Mouse (Mus musculus) forebrain, embryonic 14.5 days (tissue): Measurements from ENCODE around the gene Rpap2. TPM values are rescaled to one million over a fixed set of nuclear protein-coding genes. Genes with fewer than 3 reads are reported as not detected.

Source experiments
- ATAC-seq: fragments of 200-750 bp; cut with Nextera tagmentation; 2 replicates; pipeline ENCODE4 v1.8.0; 2017; ENCODE audit warnings: mild to moderate bottlenecking, moderate library complexity
- DNase-seq: peaks from one replicate; pipeline ENCODE4 v3.0.0-alpha.2; 2015; ENCODE audit warnings: low spot score
- H3K27ac ChIP-seq: fragments of 300-500 bp; sonication (generic); 2 replicates; pipeline ENCODE4 v1.5.1; 2014; ENCODE audit warnings: low read depth, mild to moderate bottlenecking, control low read depth, low read length, moderate library complexity
- H3K27me3 ChIP-seq: fragments of 300-500 bp; sonication (generic); replicated peaks from 2 replicates; pipeline ENCODE4 v1.6.1; 2014; ENCODE audit warnings: low read length, control low read depth, mixed read lengths; ENCODE audit not compliant: control insufficient read depth, insufficient read depth
- H3K36me3 ChIP-seq: fragments of 300-500 bp; sonication (generic); 2 replicates; pipeline ENCODE4 v1.6.1; 2014; ENCODE audit warnings: low read length, control low read depth; ENCODE audit not compliant: control insufficient read depth, insufficient read depth
- H3K4me1 ChIP-seq: fragments of 300-500 bp; sonication (generic); 2 replicates; pipeline ENCODE4 v1.6.1; 2014; ENCODE audit warnings: antibody characterized with exemption, low read length, control low read depth; ENCODE audit not compliant: control insufficient read depth, insufficient read depth
- H3K4me2 ChIP-seq: fragments of 300-500 bp; sonication (generic); 2 replicates; pipeline ENCODE4 v1.6.1; 2014; ENCODE audit warnings: mild to moderate bottlenecking, control low read depth, low read length
- H3K4me3 ChIP-seq: fragments of 300-500 bp; sonication (generic); 2 replicates; pipeline ENCODE4 v1.5.1; 2014; ENCODE audit warnings: low read depth, low read length, control low read depth
- H3K9ac ChIP-seq: fragments of 300-500 bp; sonication (generic); 2 replicates; pipeline ENCODE4 v1.6.1; 2014; ENCODE audit warnings: mild to moderate bottlenecking, low read length, control low read depth, moderate library complexity
- H3K9me3 ChIP-seq: fragments of 300-500 bp; sonication (generic); replicated peaks from 2 replicates; pipeline ENCODE4 v1.6.1; 2016; ENCODE audit warnings: low read length, control low read depth, mixed read lengths; ENCODE audit not compliant: control insufficient read depth
- WGBS: fragments of 180-500 bp; shearing (Covaris S2); extraction: QIAGEN DNeasy Blood & Tissue Kit; methylation state at CpG from one replicate; pipeline ENCODE4 v1.1.7; 2014; 5-methylcytosine and 5-hydroxymethylcytosine counted together
- polyA plus RNA-seq: library from polyadenylated mRNA; unstranded; fragments of >200 nt; fragmentation: Nextera tagmentation; extraction: Ambion mirVana; gene quantifications from 2 replicates; pipeline ENCODE4 v1.2.1, GENCODE M21; 2014

Gene Rpap2
- polyA plus RNA-seq, 1 experiment from 2014 or later = 23.5 TPM

GRCm38 (mm10) chr5:107650427-107650826 lies 53.3 kb downstream of the Rpap2 start:
- DNase-seq = no peak
- Histone ChIP-seq H3K27ac (no peak overlapping the region), H3K27me3 (no peaks in the 10 kb centered on the region), H3K36me3 (no peaks in the 10 kb centered on the region), H3K9me3 (no peaks in the 10 kb centered on the region), H3K4me2 (no peak overlapping the region), H3K9ac (no peak overlapping the region), H3K4me1 (no peaks in the 10 kb centered on the region), H3K4me3 (no peak overlapping the region)
- no peak for ATAC-seq
- WGBS = 88% methylated on average over 1 of the region's 1 CpGs

DNA sequence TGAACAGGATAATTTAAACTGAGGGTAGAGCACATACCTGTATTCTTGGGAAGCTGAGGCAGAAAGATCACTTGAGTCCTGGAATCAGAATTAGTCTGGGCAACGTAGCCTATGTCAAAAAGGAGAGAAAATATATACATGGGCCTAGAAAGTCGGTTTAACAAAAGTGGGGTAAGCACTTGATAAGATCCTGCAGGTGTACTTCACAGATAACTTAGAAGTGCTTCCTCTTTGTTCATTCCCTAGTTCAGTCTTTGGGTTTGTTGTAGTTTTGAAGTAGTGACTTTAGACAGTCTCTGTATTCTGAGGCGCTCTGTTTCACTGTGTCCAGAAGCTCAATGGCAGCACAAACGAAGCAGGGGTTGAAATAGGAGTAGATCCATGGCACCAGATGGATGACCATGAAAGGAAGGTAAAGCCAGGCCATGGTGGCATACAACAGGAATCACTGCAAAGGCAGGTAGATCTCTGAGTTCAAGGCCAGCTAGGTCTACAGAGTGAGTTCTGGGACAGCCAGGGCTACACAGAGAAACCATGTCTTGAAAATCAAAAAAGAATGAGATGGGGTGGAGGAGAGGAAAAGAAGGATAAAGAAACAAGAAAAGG lies 55.0 kb downstream of the Rpap2 start:
- H3K4me1 ChIP-seq = no peaks in the 10 kb centered on the region
- H3K9ac ChIP-seq = no peak overlapping the region
- no peak overlapping the region for H3K4me2 ChIP-seq
- H3K36me3 ChIP-seq = no peaks in the 10 kb centered on the region
- 91% methylated on average over 4 of the region's 4 CpGs for WGBS
- H3K9me3 ChIP-seq = no peaks in the 10 kb centered on the region
- no peak overlapping the region for H3K4me3 ChIP-seq
- H3K27me3 ChIP-seq = no peaks in the 10 kb centered on the region
- DNase-seq = no peak
- ATAC-seq = no peak
- H3K27ac ChIP-seq = no peak overlapping the region

- ATAC-seq = no peak
- H3K27me3 ChIP-seq = no peaks in the 10 kb centered on the region
- 76% methylated on average over 5 of the region's 5 CpGs for WGBS
- no peak for DNase-seq
- no peaks in the 10 kb centered on the region for H3K36me3 ChIP-seq
- H3K9ac ChIP-seq = no peak overlapping the region
- no peak overlapping the region for H3K4me2 ChIP-seq
- no peaks in the 10 kb centered on the region for H3K4me1 ChIP-seq
- H3K9me3 ChIP-seq = no peaks in the 10 kb centered on the region
- no peak overlapping the region for H3K4me3 ChIP-seq
- H3K27ac ChIP-seq = no peak overlapping the region
These were observed 81.2 kb downstream of the Rpap2 start for GRCm38 (mm10) chr5:107678392-107678791.

DNA sequence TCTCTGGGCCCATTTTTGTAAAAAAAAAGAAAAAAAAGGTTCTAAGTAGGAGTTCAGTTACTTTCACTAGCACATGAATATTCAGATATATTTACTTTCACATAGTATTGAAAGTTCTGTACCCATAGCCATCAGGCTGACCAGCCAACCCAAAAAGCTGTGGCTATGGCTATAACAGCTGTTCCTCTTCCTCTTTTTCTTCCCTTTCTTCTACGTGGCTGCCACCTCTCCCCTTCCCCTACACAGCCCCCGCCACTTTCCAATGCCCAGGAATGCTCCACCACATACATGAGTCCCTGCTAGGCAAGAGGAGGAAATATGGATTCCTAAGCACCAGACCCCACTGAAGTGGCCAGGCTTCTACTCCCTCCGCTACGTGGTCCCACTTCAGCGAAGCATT lies 84.1 kb downstream of the Rpap2 start:
- H3K4me3 ChIP-seq = no peak overlapping the region
- no peaks in the 10 kb centered on the region for H3K4me1 ChIP-seq
- H3K36me3 ChIP-seq = no peaks in the 10 kb centered on the region
- no peak overlapping the region for H3K27ac ChIP-seq
- 91% methylated on average over 5 of the region's 5 CpGs for WGBS
- H3K27me3 ChIP-seq = no peaks in the 10 kb centered on the region
- no peak overlapping the region for H3K4me2 ChIP-seq
- H3K9me3 ChIP-seq = no peaks in the 10 kb centered on the region
- DNase-seq (no peak), ATAC-seq (no peak)
- no peak overlapping the region for H3K9ac ChIP-seq

- Histone ChIP-seq H3K4me2 (no peak overlapping the region), H3K27ac (no peak overlapping the region), H3K27me3 (0 out of 2 replicates have a peak, but pooled peaks cover 2% of the 10 kb centered on the region), H3K36me3 (no peaks in the 10 kb centered on the region), H3K9me3 (no peaks in the 10 kb centered on the region), H3K4me1 (no peaks in the 10 kb centered on the region; the same call in 1 of the 2 replicates), H3K4me3 (no peak overlapping the region), H3K9ac (no peak overlapping the region)
- ATAC-seq = no peak
- DNase-seq = no peak
- whole genome bisulfite sequencing = 80% methylated on average over 2 of the region's 2 CpGs
These were observed 87.2 kb downstream of the Rpap2 start for GRCm38 (mm10) chr5:107684380-107684779.

DNA sequence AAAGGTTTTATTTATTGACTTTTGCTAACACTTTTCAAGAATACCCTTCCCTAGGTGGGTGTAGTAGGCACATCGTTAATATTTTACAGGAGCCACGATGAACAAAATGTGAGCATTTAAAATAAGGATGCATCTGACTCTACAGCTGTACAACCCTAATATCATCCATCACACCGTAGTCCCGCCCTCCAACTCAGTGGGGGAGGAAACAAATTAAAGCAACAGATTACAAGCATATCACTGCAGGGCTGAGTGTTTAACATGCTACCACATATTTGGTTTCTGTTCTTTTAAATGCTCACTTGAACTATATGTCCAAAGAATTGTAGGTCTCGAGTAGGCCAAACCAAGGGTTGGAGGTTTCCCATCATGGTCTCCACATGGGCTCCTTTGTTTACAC lies 90.0 kb downstream of the Rpap2 start:
- no peak overlapping the region for H3K9ac ChIP-seq
- DNase-seq (no peak), ATAC-seq (no peak)
- H3K27ac ChIP-seq = no peak overlapping the region
- H3K4me1 ChIP-seq = no peaks in the 10 kb centered on the region; the same call in 1 of the 2 replicates
- 0 out of 2 replicates have a peak, but pooled peaks cover 3% of the 10 kb centered on the region for H3K27me3 ChIP-seq
- H3K4me3 ChIP-seq = no peak overlapping the region
- H3K9me3 ChIP-seq = no peaks in the 10 kb centered on the region
- no peaks in the 10 kb centered on the region for H3K36me3 ChIP-seq
- 97% methylated on average over 5 of the region's 5 CpGs for WGBS
- no peak overlapping the region for H3K4me2 ChIP-seq

GRCm38 (mm10) chr5:107687592-107688498 lies 90.7 kb downstream of the Rpap2 start:
- Histone ChIP-seq H3K4me3 (peak overlapping the region; percentile 46), H3K4me2 (peak overlapping the region; percentile 69), H3K4me1 (no peaks in the 10 kb centered on the region; the same call in 1 of the 2 replicates), H3K36me3 (no peaks in the 10 kb centered on the region), H3K27ac (0 out of 2 replicates have a peak overlapping the region, but pooled peaks have one; percentile 24), H3K9ac (peak overlapping the region; percentile 64), H3K9me3 (no peaks in the 10 kb centered on the region), H3K27me3 (0 out of 2 replicates have a peak, but pooled peaks cover 5% of the 10 kb centered on the region)
- DNase-seq (peak; percentile 86), ATAC-seq (peak; percentile 96)
- 14% methylated on average over 46 of the region's 46 CpGs for WGBS

DNA sequence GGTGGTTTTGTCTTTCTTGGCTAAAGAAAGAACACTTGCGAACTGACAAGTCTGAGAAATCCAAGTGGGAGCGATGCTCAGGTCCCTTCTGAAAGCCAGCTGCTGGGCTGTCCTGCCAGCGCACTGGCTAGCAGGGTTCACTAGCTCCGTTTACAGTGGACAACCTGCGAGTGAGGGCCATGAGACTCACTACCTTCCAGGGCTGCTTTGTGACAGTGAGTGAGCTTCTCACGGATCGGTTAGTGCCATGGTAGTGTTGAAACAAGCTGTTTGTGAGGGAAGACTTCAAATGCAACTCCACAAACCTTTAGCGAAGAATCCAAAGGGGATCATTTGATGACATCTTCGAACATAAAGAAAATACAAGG lies 91.3 kb downstream of the Rpap2 start:
- WGBS = 22% methylated on average over 9 of the region's 9 CpGs
- H3K9ac ChIP-seq = peak overlapping the region; percentile 64
- no peaks in the 10 kb centered on the region; the same call in 1 of the 2 replicates for H3K4me1 ChIP-seq
- peak overlapping the region; percentile 46 for H3K4me3 ChIP-seq
- peak overlapping the region; percentile 69 for H3K4me2 ChIP-seq
- H3K27ac ChIP-seq = 0 out of 2 replicates have a peak overlapping the region, but pooled peaks have one; percentile 24
- ATAC-seq = no peak; the same call in 1 of the 2 replicates
- DNase-seq = no peak
- 0 out of 2 replicates have a peak, but pooled peaks cover 7% of the 10 kb centered on the region for H3K27me3 ChIP-seq
- H3K36me3 ChIP-seq = no peaks in the 10 kb centered on the region
- no peaks in the 10 kb centered on the region for H3K9me3 ChIP-seq

DNA sequence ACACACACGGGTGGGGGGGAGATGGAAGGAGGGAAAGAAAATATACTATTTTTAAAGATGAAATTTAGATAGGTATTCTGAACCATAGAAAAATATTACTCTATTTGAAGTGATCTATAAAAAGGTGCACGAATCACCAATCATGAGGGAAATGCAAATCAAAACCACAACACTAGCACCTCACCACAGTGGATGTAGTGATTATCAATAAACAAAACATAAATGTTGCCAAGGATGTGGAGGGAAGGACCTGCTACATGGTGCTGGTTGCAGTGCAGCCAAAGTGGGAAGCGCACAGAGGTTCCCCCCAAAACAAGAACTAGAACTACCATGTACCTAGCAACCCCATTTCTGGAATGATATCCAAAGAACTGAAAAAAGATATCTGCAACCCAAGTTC lies 97.8 kb downstream of the Rpap2 start:
- H3K9ac ChIP-seq = no peak overlapping the region
- H3K4me3 ChIP-seq = no peak overlapping the region
- no peak overlapping the region for H3K4me2 ChIP-seq
- no peaks in the 10 kb centered on the region for H3K9me3 ChIP-seq
- no peaks in the 10 kb centered on the region for H3K36me3 ChIP-seq
- 92% methylated on average over 3 of the region's 3 CpGs for WGBS
- no peak for DNase-seq
- ATAC-seq = no peak
- H3K27ac ChIP-seq = no peak overlapping the region
- 0 out of 2 replicates have a peak, but pooled peaks cover 4% of the 10 kb centered on the region for H3K27me3 ChIP-seq
- H3K4me1 ChIP-seq = no peaks in the 10 kb centered on the region
